Mouse (Mus musculus) thymus, postnatal 10 days (tissue): ENCODE results near the gene Uox.

Experiments used
- DNase-seq, 2 experiments: peaks; one replicate each; pipeline ENCODE4 v3.0.0; 2021; ENCODE audit warnings: low spot score in 2 of 2

Uox gene

DNA sequence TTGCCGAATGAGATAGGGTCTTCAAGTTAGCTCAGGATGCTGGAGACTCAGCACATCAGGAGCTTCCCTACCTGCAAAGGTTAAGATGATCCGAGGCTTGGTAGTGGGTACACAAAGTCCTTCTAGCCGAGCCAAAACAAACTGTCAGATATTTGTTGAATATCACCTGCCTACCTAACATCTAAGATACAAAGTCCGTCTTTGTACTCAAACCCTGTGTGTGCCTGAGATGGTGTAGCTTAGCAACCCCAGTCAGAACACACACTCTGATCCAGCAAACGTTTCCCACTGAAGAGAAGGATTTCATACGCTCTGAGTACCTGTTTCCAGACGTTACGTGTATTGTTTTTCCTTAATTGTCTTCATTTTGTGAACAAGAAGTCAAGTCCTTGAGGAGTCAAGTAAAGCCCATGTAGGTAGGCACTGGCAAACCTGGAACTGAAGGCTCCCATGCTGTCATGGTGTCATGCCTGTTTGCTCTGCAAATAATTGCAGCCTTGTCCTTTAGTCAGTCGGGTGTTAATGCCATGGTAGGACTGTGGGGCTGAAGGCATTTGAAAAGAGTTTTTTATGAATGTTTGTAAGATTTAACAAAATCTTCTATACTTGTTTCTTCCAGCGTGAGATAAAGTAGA, at the start of gene Uox:
Uox (plus strand) TSS at position 279 of the 635 bp plus-strand sequence.
- no peak for DNase-seq

DNA sequence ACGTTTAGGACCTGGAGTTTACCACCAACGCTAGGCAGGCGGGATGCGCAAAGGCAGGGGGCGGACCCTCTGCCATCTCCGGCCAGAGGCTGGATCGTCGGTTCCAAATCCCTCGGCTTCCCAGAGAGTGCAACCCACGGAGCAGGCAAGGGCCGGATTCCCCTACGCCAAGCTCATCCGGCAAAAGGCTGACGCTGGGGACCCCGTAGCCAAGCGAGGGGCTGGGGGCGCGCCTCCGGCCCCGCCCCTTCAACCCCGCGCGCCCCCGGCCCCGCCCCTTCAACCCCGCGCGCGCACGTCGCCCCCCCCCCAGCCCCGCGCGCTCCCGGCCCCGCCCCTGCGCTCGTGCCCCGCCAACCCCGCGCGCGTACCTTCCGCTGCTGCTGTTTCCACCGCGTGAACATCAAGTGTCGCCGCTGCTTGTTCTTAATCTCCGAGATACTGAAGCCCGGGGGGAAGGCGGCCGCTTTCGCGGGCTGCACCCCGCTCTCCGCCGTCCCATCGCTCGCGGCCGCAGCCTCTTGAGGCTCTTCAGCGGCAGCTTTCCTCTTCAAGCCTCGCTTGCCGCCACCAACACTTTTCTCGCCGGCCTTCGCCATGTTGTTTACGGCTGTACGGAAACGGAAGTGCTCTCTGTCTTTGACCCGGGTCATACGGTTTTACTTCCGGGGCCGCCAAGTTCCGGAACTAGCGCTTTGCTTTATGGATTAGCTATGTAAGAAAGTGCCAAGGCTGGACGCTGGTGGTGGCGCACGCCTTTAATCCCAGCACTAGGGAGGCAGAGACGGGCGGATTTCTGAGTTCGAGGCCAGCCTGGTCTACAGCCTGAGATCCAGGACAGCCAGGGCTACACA, 49.2 kb upstream of the Uox start, which contains the start of gene Rpf1:
Rpf1 (minus strand) TSS at position 632 of the 854 bp plus-strand sequence.
- peak; percentile 84 to 86 for DNase-seq

DNA sequence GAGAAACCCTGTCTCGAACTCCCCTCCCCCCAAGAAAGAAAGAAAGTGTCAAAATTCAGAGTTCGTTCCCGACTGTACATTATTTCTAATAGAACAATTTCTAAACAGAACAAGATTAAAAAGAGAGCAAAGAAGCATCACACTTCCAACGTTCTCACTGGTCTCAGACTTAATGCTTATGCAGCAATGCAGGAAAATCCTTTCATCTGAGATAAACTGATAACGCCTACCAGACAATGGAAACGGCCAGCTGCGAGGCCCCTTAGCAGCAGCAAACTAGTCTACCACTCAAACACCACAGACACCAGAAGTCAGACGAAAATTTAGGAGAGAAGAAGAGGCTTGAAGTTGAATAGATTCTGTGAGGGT, 48.6 kb upstream of the Uox start:
- peak in 1 of 2 experiments; percentile 6 for DNase-seq

DNA sequence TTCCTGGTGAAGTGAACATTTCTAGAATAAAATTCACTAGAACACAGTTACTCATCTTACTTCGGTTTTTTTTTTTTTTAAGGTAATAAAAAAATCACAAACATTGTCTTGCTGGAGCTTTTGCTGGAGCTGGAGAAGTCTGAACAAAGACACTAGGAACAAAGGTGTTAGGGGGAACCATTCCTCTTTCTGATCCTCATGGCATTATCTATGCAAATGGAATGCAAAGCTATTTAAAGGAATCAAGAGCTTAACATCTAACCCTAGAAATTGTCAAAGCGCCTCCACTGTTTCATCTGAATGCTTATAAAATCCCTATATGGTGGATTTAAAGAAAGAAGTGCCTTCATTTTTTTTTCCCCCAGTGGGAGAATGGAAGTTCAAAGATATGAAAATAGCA, 41.9 kb upstream of the Uox start:
- DNase-seq, result no peak

DNA sequence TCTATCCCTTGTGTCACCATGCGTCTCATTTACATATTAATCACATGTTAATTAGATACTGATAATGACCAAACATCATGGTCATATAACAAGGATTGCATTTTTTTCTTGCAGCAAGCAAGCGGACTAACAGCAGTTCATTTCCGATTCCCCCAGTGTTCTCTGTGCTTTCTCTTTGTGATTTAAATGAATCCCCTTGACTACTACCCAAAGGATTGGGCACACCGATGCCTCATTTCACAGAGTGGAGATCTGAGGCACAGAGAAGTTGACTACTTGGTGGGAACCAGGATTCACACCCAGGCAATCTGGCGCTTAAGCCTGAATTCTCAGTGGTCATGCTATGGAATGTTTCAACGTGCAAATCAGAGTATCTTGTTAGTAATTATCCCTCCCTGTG, 35.2 kb upstream of the Uox start:
- no peak for DNase-seq

DNA sequence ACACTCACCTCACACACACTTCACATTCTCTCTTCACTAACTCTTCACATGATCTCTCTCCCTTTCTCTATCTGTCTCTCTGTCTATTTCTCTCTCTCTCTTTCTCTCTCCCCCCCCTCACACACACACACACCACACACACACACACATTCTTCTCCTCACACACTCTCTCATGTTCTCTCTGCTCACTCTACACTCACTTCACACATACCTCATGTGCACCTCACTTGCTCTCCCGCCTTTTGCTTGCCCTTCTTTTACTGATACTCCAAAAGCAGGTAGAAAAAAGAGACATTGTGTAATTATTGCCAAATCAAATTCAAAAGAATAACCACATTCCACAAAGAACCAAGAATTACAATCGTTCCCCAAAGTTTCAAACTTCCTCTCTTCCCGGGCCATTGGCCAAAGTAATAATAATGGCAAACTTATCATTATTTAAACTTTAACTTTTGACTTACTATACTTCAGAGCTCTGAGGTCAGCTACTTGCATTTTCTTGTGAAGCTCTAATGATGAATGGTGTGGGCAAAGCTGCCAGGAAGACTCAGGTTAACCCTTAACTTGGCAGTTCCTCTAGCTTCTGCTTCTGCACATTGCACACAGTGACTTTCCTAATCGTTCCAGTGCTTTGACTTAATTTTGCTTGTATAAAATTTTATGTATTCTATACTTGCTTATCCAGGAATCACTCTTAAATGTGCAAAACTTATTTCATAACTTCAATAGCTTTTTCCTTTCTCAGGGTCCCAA, 29.5 kb upstream of the Uox start:
- no peak for DNase-seq

DNA sequence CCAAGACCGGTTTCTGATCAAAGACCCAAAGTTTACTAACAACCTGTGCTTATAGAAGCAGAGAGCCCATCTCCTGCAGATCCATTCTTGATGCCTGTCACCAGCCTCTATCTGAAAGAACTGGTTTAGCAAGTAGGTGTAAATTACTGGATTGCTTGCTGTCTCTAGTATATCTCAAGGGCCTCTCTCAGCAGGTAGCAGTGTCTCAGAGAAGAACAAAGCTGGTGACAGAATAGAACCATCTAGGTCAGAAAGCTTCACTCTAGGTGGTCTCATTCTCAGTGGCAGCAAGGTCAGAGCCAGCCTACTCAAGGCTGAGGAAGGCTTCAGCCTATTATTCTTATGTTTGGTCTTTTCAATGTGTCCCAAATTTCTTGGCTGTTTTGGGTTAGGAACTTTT, 26.6 kb upstream of the Uox start:
- DNase-seq, result no peak

DNA sequence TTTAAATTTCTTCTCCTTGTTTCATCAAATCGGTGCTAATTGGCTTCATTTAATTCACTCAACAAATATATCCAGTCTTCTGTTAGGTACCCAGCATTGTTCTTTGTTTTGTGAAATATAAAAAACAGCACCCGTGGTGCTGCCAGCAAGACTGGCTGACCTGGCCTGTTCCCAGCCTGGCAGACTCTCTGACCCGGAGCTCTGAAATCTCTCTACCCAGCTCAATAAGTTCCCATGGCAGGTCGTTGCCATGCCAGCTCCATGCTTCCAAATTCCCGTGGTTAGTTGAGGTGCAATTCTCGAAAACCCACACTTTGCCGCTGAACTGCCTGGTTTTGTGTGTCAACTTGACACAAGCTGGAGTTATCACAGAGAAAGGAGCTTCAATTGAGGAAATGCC, 15.4 kb upstream of the Uox start:
- no peak for DNase-seq

DNA sequence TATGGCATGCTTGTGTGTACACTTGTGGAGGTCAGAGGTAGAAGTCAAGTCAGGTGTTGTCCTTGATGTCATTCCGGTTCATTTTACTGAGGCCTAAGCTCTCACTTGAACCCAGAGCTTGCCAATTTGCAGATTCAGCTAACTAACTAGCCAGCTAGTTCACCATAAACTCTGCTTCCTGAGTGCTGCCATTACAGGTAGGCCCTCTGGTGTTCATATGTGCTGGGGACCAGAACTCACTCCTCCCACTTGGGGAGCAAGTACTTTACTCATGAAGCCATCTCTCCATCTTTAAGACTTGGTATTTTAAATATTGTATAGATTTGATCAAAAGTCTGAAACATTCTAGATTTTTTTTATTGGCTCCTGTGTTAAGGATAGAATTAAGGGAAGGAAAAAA, 13.7 kb upstream of the Uox start:
- DNase-seq, result no peak

DNA sequence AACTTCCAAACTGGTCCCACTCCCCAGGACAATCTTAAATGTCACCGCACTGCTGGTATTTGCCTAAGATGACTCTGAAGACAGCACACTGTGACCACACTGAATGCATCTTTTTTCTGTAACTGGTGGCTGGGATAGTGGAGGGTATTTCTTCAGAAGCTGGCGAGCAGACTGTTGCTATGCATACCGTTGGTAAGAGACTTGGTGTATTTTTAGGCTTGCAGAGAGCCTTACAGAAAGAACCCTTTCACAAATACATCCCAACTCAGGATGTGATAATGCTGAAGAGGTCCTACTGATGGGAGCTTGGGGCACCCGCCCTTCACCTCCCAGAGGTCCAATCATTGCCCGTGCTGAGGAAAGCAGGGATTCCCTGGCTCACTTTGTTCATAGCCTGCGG, 12.7 kb upstream of the Uox start:
- DNase-seq, result no peak

DNA sequence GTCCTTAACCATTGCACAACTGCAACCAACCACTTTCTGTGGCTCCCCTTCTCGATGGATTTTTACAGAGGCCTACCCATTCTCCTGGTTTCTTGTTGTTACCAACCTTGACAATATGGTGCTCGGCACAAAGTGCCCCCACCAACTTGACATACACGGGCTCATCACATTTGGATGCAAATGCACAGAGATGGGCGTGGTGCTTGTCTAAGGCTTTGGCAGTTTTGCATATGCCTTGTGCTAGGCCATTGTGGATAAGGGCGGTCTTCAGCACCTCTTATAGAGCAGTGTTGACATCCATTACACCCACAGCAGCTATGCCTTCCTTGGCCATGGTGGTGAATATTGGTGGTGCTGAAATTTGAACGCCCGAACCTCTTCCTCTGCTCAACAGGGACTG, 7.3 kb upstream of the Uox start:
- DNase-seq, result no peak

DNA sequence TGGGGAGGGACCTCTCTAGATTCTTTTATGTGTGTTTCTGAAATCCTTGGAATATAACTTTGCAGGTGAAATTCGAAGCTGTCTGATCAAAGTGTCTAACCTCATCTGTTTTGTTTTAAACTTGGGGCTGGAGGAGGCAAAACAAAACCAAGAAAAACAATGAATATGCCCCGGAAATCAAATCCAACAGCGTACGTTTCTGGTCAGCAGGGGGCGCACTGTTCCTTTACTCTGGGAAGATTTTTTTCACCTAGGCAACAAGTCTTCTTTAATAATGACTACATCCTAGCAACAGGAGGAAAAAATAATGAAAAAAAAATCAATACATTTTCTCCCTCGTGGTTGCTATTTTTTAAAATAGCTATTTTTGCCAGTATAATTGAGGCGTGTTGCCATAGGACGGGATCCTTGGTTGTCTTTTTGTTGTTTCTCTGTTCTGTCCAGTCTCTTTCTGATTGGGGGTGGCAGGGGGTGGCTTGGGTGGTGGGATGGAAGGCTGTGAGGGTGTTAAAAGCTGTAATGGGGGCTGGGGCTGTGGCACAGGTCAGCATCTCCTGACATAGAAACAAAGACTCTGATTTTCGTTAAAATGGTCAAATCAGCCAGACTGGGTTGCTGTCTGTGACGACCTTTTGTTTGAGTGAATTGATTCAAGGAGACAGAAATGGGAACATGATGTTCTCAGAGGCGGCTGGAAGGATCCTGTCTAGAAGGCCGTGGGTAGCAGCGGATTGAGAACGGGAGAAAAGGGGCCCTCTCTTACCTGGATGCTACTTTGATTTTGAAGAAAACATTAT, 5.8 kb upstream of the Uox start:
- peak; percentile 33 to 74 for DNase-seq

DNA sequence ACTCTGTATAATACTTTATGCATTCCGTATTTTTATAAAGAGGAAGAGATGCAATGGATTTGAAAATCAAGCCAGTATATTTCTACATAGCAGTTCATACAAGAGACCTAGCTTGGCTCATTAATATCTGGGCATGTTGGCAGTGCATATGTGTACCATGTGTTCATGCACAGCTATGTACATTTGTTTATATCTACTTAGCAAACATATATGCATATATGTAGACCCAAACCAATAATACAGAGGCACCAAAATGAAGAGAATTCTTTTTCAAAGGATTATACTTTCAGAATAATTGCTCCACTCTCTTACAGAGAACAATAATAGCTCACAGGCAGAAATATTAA, 5.2 kb upstream of the Uox start:
- DNase-seq, result no peak

DNA sequence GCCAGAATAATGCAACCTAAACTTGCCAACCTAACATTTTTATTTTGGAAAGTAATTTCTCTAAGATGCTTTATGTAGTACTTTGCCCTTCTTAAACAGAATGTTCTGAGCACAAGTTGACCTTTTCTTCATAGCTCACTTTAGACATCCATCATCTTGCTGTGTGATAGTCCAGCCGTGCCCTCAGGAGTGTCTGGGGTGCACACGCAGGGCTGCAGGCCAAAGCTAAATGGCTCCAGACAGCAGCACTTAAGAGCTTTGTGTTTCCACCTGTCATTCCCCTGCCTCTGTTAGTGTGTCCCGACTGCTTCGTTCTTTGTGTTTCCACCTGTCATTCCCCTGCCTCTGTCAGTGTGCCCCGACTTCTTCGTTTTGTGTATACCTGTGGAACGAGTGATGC, 2.9 kb upstream of the Uox start:
- DNase-seq, result no peak

DNA sequence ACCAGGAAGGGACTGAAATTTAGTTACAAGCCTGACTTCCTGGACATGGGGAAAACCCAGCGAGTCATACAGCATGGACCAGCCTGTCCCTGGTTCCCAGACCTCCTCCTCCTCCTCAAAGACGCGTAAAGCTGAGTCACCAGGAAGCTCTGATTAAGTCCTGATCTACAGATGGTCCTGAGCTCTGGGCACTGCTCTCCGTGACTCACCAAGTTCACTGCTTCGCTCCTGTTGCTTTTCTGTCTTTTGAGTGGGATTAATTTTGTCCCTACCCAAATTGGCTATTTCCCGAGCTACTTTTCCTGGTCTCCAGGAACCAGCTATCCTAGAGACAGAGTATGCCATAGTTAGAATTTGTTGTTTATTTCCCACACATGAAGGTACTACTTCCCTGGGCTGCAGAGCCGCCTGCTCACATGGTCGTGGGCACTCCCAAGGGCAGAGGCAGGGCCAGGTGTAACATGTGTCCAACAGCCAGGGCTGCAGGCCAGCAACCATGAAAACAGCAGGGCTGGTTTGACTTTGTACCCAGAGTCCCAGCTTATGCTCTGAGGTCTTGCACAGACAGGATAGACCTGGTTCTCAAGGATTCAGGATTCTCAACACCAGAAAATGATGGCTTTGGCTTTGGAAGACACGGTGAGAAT, 2.2 kb upstream of the Uox start:
- no peak for DNase-seq

DNA sequence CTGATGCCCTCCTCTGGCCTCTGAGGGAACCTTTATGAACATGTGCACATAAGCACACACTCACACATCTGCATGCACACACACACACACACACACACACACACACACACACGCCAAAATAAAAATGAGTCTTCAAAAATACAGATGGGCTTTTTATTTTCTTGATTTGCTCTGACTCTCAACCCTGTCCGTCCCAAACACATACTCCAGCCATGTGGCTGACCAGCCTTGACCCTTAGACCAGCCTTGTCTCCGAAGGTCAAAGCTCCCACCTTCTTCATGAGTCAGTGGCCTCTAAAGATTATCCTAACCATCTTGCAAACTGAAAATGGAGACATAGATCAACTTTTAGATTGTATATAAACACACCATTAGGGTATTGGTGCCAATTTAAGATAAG, 632 bp upstream of the Uox start:
- no peak for DNase-seq

DNA sequence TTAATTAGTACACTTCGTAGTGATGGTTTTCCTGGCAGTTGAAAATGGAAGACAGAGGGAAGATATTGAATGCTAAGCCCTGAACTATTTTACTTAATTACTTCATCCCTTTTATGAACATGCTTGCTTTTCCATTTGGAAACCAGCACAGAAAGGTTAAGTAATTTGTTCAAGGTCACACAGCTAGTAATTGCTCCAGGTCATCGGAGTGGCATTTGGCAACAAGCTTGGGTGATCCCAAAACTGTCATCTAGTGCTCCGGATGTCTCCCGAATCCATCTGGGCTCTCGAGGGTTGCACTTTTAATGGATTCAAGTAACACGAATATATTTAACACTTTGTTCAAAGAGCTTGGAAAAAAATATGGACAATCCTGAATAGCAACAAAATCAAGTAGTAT, 713 bp downstream of the Uox start:
- no peak for DNase-seq

DNA sequence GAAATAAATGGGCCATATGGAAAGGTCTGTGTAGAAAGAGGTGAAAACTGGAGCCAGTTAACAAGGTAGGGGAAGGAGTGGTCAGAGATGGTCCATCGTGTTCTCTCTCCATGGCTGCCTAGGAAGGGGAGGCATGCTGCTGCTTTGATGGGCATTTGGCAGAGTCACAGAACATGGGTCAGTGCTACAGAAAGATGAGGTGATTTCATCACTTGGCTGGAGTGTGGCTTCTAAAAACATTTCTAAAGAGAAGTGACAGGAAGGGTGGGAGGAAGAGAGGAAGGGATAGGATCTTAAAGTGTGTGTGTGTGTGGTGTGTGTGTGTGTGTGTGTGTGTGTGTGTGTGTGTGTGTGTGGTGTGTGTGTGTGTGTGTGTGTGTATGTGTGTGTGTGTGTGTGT, 1.1 kb downstream of the Uox start:
- no peak for DNase-seq

DNA sequence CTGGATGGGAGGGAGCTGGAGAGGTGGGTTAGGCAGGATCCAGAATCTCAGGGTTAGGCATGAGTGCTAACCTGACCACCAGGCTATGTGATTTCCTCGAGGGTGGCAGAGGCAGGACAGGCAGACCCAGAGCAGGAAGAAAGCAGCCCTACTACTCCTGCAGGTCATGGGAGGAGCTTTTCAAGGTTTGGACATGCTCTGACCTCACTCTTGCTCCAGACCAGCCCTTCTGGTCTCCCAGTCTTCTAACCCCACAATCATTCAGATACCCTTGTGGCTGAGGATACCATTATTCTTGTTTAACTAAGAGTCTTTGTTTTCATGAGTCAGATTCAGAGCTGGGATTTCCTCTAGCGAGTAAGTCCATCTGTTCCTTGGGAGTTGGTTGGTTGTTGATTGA, 7.4 kb downstream of the Uox start:
- DNase-seq, result no peak

DNA sequence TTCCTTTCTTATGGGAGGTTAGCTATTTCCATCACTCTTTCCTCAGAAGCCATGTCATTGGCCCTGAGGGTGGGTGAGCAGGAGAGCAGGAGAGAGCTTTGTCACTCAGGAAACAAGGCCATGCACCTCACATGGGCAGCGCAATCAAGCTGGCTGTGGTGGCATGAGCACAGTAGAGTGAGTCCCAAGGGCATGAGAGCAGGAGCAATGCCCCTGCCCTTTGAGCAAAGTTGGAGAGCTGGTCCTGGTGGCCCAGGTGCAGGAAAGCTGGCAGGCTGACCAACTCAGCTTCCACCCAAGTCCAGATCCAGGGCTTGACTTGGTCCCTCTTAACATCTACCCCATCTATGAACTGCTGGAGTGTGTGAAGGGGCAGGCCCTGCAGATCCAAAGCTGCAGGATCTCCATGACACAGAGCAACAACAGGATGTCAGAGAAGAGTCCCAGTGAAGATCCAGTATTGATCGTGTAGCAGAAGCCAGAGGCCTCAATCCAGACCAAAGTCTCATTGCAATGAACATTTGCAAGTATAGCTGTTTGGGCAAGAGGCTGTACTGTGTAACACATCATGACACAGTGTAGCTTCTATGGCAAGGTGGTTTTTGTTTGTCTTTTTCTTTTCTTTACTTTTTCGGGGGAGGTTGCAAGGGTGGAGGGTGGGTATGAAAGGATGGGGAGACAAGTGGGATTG, 10.0 kb downstream of the Uox start:
- no peak for DNase-seq

DNA sequence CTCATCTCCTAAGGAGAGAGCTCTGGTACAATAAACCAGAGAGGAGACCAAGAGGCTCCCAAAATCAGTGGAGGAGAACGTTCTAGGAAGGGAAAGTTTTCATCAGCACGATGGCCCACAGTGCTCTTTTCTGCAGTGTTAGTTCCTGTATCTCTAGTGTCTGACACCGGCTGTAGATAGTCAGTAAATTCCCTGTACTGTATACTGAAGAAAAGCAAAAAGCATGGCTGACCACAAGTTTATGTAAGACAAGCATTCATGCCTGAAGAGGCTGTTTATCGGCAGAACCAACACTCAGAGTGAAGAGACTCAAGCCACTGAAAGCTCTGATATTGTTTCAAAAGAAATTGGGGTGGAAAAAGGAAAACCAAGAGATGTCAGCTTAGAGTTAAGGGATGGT, 13.3 kb downstream of the Uox start:
- no peak for DNase-seq
